Mouse (Mus musculus): ENCODE results near the gene Pold2.
"Not testable (repeated sequence)": the region's sequence is repeated elsewhere in the genome, so short reads cannot be mapped to it uniquely, and the experiment has no call there.

Pold2 gene

GRCm38 (mm10) chr11:5897839-5898238 lies 19.7 kb upstream of the Pold2 start:
- DNase-seq: no peak

GRCm38 (mm10) chr11:5897230-5897629 lies 19.1 kb upstream of the Pold2 start:
- no peak for DNase-seq

GRCm38 (mm10) chr11:5893807-5894206 lies 15.7 kb upstream of the Pold2 start:
- no peak for DNase-seq

GRCm38 (mm10) chr11:5892810-5893368 lies 14.8 kb upstream of the Pold2 start:
- no peak for DNase-seq

- peak; percentile 58 to 59 for DNase-seq
Measured at GRCm38 (mm10) chr11:5892151-5892591, 14.1 kb upstream of the Pold2 start.

- DNase-seq: not testable (repeated sequence)
Measured at GRCm38 (mm10) chr11:5888563-5888962, 10.5 kb upstream of the Pold2 start.

- no peak for DNase-seq
Measured at GRCm38 (mm10) chr11:5887250-5887649, 9.2 kb upstream of the Pold2 start.

- peak; percentile 57 to 70 for DNase-seq
Measured at GRCm38 (mm10) chr11:5886187-5886586, 8.1 kb upstream of the Pold2 start.

- no peak for DNase-seq
Measured at GRCm38 (mm10) chr11:5882518-5882917, 4.4 kb upstream of the Pold2 start.

- peak; percentile 73 to 74 for DNase-seq
Measured at GRCm38 (mm10) chr11:5879905-5880304, 1.8 kb upstream of the Pold2 start.

GRCm38 (mm10) chr11:5878661-5879060 lies 569 bp upstream of the Pold2 start:
- DNase-seq: no peak

GRCm38 (mm10) chr11:5877421-5877820 lies 671 bp downstream of the Pold2 start:
- no peak for DNase-seq

GRCm38 (mm10) chr11:5873192-5873591 lies 4.9 kb downstream of the Pold2 start:
- no peak for DNase-seq

- no peak for DNase-seq
Measured at GRCm38 (mm10) chr11:5872707-5873106, 5.4 kb downstream of the Pold2 start.

GRCm38 (mm10) chr11:5870069-5870468 lies 8.0 kb downstream of the Pold2 start:
- DNase-seq: no peak

- peak; percentile 38 to 45 for DNase-seq
Measured at GRCm38 (mm10) chr11:5869331-5869730, 8.8 kb downstream of the Pold2 start.

- DNase-seq: no peak
Measured at GRCm38 (mm10) chr11:5868324-5868723, 9.8 kb downstream of the Pold2 start.

- no peak for DNase-seq
Measured at GRCm38 (mm10) chr11:5867196-5867595, 10.9 kb downstream of the Pold2 start.

GRCm38 (mm10) chr11:5862394-5863105 lies 15.5 kb downstream of the Pold2 start:
- no peak for DNase-seq

- DNase-seq: no peak
Measured at GRCm38 (mm10) chr11:5861678-5862393, 16.3 kb downstream of the Pold2 start, which contains the start of gene Aebp1. Gene Aebp1, plus strand, starts transcription at chr11:5861947.

GRCm38 (mm10) chr11:5860639-5861038 lies 17.5 kb downstream of the Pold2 start:
- DNase-seq: no peak

- DNase-seq: no peak
Measured at GRCm38 (mm10) chr11:5859883-5860550, 18.1 kb downstream of the Pold2 start.

- no peak for DNase-seq
Measured at GRCm38 (mm10) chr11:5858723-5859122, 19.4 kb downstream of the Pold2 start.
